14 mouse cellular contexts compared by ENCODE assay signal in genomic region chr12:116269450-116269849, GRCm38 (mm10). TPM values are rescaled to one million over a fixed set of nuclear protein-coding genes. Genes with fewer than 3 reads are reported as not detected.
DNase-seq lines count a peak whose midpoint lies in the region; ATAC-seq lines count a peak whose summit lies in the region.
"Had no signal": no experiment of that assay in that cellular context is flagged by ENCODE, and none has a peak within 500 bp of the region (broad histone marks: within the 10 kb centered on the region; RNA-seq: fewer than 3 reads in every experiment).

No protein-coding gene starts in this region.

- peak; percentile 50 for DNase-seq in adrenal gland, adult 2 months
- no peak for DNase-seq in adrenal gland, postnatal 25 days
- no peak for DNase-seq in testis, postnatal 14 days (ENCODE audit: low spot score)
- DNase-seq in frontal cortex, postnatal 25 days (ENCODE audit: low spot score in 2 of 2) = no peak
- DNase-seq: heart, adult 2 months had no signal

- H3K4me3 ChIP-seq in megakaryocyte, embryonic 14.5 days (replicated peaks) = peak overlapping the region; percentile 53
- H3K4me3 ChIP-seq in hindbrain, embryonic 12.5 days = no peak overlapping the region
- H3K4me3 ChIP-seq: embryonic facial prominence, embryonic 10.5 days; heart, adult 2 months; hindbrain, embryonic 15.5 days; limb, embryonic 12.5 days; midbrain, embryonic 13.5 days had no signal

- peaks cover 53% of the 10 kb centered on the region for H3K4me1 ChIP-seq in megakaryocyte, embryonic 14.5 days
- no peaks in the 10 kb centered on the region for H3K4me1 ChIP-seq in hindbrain, embryonic 12.5 days
- H3K4me1 ChIP-seq: embryonic facial prominence, embryonic 10.5 days; hindbrain, embryonic 15.5 days; limb, embryonic 12.5 days; midbrain, embryonic 13.5 days had no signal

- no peaks in the 10 kb centered on the region for H3K36me3 ChIP-seq in megakaryocyte, embryonic 14.5 days (replicated peaks; ENCODE audit: low read length)
- no peaks in the 10 kb centered on the region for H3K36me3 ChIP-seq in hindbrain, embryonic 12.5 days
- H3K36me3 ChIP-seq: embryonic facial prominence, embryonic 10.5 days; hindbrain, embryonic 15.5 days; limb, embryonic 12.5 days; midbrain, embryonic 13.5 days had no signal

- H3K9me3 ChIP-seq in megakaryocyte, embryonic 14.5 days = no peaks in the 10 kb centered on the region
- H3K9me3 ChIP-seq in hindbrain, embryonic 12.5 days (replicated peaks) = no peaks in the 10 kb centered on the region
- H3K9me3 ChIP-seq: embryonic facial prominence, embryonic 10.5 days; hindbrain, embryonic 15.5 days; limb, embryonic 12.5 days; midbrain, embryonic 13.5 days had no signal

- H3K9ac ChIP-seq in hindbrain, embryonic 12.5 days = no peak overlapping the region
- H3K9ac ChIP-seq: hindbrain, embryonic 15.5 days; limb, embryonic 12.5 days; midbrain, embryonic 13.5 days had no signal

- WGBS in hindbrain, embryonic 12.5 days = 83% methylated on average over 5 of the region's 5 CpGs

- peak; percentile 39 for ATAC-seq in CD4-positive, CD25-positive, alpha-beta regulatory T cell, adult 4 months
- peak; percentile 96 for ATAC-seq in granulocyte monocyte progenitor cell, adult 5-6 weeks (replicated peaks; ENCODE audit: poor library complexity, severe bottlenecking)
- ATAC-seq in hindbrain, embryonic 12.5 days (ENCODE audit: low FRiP score) = no peak
- ATAC-seq: midbrain, embryonic 13.5 days had no signal

- no peaks in the 10 kb centered on the region for H3K27me3 ChIP-seq in megakaryocyte, embryonic 14.5 days (replicated peaks)
- H3K27me3 ChIP-seq in hindbrain, embryonic 12.5 days = no peaks in the 10 kb centered on the region; the same call in 1 of the 2 replicates
- H3K27me3 ChIP-seq: hindbrain, embryonic 15.5 days had no signal

- H3K4me2 ChIP-seq in hindbrain, embryonic 12.5 days (replicated peaks) = no peak overlapping the region
- H3K4me2 ChIP-seq: hindbrain, embryonic 15.5 days; limb, embryonic 12.5 days; midbrain, embryonic 13.5 days had no signal

- no peak overlapping the region for H3K27ac ChIP-seq in hindbrain, embryonic 12.5 days
- H3K27ac ChIP-seq: embryonic facial prominence, embryonic 10.5 days; heart, adult 2 months; hindbrain, embryonic 15.5 days; limb, embryonic 12.5 days; midbrain, embryonic 13.5 days had no signal

RNA-seq across cellular contexts. Expression of gene Gm11027, which starts 5.7 kb away (rescaled TPM):
- total RNA-seq in adrenal gland, adult 2 months (2021) = not detected
- polyA plus RNA-seq in adrenal gland, adult 2 months (2012; rRNA removed) = not detected in 2 replicates
- not detected in 2 replicates for total RNA-seq in adrenal gland, postnatal 25 days (2021)
- polyA plus RNA-seq in CD4-positive, CD25-positive, alpha-beta regulatory T cell, adult 4 months (2017; shearing (Covaris generic)) = not detected
- not detected in 2 replicates for total RNA-seq in granulocyte monocyte progenitor cell, adult 5-6 weeks (2014; fragmentation: Nextera tagmentation)
- total RNA-seq in granulocyte monocyte progenitor cell, adult 5-6 weeks (2017) = not detected in 2 replicates
- polyA plus RNA-seq in megakaryocyte, embryonic 14.5 days (2012; ENCODE audit: insufficient read depth, low replicate concordance) = not detected in 2 replicates
- not detected in 2 replicates for polyA plus RNA-seq in hindbrain, embryonic 12.5 days (2016; fragmentation: Nextera tagmentation; extraction: Ambion mirVana)
- total RNA-seq: heart, adult 2 months; layer of hippocampus, adult 18-20 months had no signal
- polyA plus RNA-seq: embryonic facial prominence, embryonic 10.5 days; heart, adult 2 months; hindbrain, embryonic 15.5 days; limb, embryonic 12.5 days; midbrain, embryonic 13.5 days had no signal

RNA-seq across cellular contexts. Expression of gene Wdr60, which starts 6.6 kb away (rescaled TPM):
- 10 to 100 TPM in 1 of 2 experiments, 1 to 10 TPM in 1; 6.0 to 12.8 TPM for total RNA-seq in adrenal gland, adult 2 months (2021)
- 2.2 and 2.5 TPM in 2 replicates for polyA plus RNA-seq in adrenal gland, adult 2 months (2012; rRNA removed)
- total RNA-seq in adrenal gland, postnatal 25 days (2021) = 11.4 and 14.1 TPM in 2 replicates
- 1 to 10 TPM; 1.2 to 2.4 TPM for polyA plus RNA-seq in CD4-positive, CD25-positive, alpha-beta regulatory T cell, adult 4 months (2017; shearing (Covaris generic))
- 5.0 and 6.9 TPM in 2 replicates for total RNA-seq in granulocyte monocyte progenitor cell, adult 5-6 weeks (2014; fragmentation: Nextera tagmentation)
- total RNA-seq in granulocyte monocyte progenitor cell, adult 5-6 weeks (2017) = 5.8 and 7.0 TPM in 2 replicates
- polyA plus RNA-seq in megakaryocyte, embryonic 14.5 days (2012; ENCODE audit: insufficient read depth, low replicate concordance) = 2.0 TPM in 1 of 2 replicates, not detected in the other
- 21.8 and 22.9 TPM in 2 replicates for polyA plus RNA-seq in hindbrain, embryonic 12.5 days (2016; fragmentation: Nextera tagmentation; extraction: Ambion mirVana)

RNA-seq across cellular contexts. Expression of gene Esyt2, which starts 11.5 kb away (rescaled TPM):
- 10 to 100 TPM; 55.7 to 59.7 TPM for total RNA-seq in adrenal gland, adult 2 months (2021)
- polyA plus RNA-seq in adrenal gland, adult 2 months (2012; rRNA removed) = 12.3 and 14.0 TPM in 2 replicates
- 60.9 and 71.7 TPM in 2 replicates for total RNA-seq in adrenal gland, postnatal 25 days (2021)
- 10 to 100 TPM; 45.0 to 63.7 TPM for polyA plus RNA-seq in CD4-positive, CD25-positive, alpha-beta regulatory T cell, adult 4 months (2017; shearing (Covaris generic))
- 29.1 and 32.8 TPM in 2 replicates for total RNA-seq in granulocyte monocyte progenitor cell, adult 5-6 weeks (2014; fragmentation: Nextera tagmentation)
- total RNA-seq in granulocyte monocyte progenitor cell, adult 5-6 weeks (2017) = 32.0 and 41.6 TPM in 2 replicates
- polyA plus RNA-seq in megakaryocyte, embryonic 14.5 days (2012; ENCODE audit: insufficient read depth, low replicate concordance) = 3.8 and 4.3 TPM in 2 replicates
- 20.9 TPM in 2 replicates for polyA plus RNA-seq in hindbrain, embryonic 12.5 days (2016; fragmentation: Nextera tagmentation; extraction: Ambion mirVana)
